Mouse (Mus musculus): ENCODE results near the gene Gm45902.

Gene Gm45902

DNA sequence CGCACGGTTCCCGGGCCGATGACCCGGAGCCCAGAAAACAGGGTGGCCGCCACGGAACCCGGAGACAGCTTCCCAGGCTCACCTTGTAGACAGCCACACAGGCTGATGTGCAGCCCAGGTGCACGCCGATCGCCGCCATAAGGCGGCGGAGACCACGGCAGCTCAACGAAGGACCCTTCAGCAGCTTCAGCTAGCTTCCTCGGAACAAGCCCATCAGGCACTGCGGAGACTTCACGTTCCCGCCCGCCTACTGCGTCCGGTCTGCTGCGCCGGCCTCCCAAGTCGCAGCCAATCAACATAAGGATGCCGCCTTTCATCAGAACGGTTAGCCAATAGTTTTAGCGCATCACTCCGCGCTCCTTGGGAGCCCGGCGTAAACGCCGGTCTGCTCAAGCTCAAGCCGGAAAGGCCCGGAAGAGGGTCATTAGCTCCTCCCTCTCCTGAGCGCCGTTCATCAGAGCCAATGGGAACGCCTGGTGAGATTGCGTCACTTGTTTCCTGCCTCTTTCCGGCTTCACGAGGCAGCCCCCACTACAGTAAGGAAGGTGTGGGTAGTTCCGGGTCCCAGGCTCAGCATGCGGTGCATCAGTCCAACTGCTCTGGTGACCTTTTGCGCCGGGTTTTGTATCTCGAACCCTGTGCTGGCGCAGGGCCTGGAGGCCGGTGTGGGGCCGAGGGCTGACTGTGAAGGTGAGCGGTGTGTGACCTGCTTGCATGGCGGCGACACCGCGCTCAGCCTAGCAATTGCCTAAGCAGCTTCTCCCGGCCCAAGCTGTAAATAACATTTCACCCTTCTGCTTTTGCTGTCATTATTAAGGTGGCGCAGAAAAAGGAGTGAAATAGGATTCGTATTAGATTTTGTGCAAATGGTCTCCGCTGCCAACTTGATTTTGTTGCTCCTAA is at the start of gene Gm45902, which contains the start of the genes Hspa14 and Cdnf:
Gene Gm45902 (minus strand): TSS at position 239 of the 903 bp plus-strand sequence.
Gene Hspa14 (minus strand): TSS at position 263 of the 903 bp plus-strand sequence.
Gene Cdnf (plus strand): TSS at position 479 of the 903 bp plus-strand sequence.
- peak; percentile 96 for DNase-seq (ENCODE audit: low read depth)

- peak; percentile 53 for DNase-seq (ENCODE audit: low read depth)
Observed at GRCm38 (mm10) chr2:3546588-3546987, 34.0 kb upstream of the Gm45902 start.

- DNase-seq (ENCODE audit: low read depth), result peak; percentile 12
Observed at GRCm38 (mm10) chr2:3546055-3546454, 33.5 kb upstream of the Gm45902 start.

DNA sequence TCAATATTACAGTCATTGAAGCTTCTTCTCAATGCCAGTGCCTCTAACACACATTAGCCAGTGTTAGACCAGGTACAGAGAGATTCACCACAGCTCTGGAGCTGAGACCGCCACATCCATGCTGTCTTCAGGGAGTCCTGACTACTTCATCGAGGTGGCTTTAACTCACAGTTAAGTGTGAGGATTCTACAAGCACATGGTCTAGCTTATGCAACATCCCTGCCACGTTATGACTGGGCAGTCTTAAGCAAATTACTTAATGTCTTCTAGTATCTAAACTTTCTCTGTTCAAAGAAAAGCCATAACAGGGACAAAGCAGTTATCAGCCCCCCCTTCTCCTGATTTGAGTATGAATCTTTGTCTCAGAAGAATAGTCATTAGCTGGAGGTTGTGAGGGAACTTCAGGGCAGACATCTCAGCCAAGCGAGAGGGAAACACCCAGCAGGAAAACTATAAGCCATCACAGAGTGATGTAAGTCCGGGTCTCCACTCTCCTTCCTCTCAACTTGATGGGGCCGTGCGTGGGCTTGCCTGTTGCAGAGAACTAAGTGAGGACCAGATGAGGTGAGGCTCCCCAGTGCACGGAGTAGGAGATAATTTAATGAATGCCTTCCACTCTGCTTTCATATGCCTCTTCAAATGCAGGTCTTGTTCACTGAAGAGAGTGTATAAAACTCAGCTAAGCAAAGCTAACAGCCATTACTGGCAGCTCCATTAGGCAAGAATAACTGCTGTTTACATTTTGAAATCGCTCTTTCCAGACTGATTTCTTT is 28.9 kb upstream of the Gm45902 start:
- DNase-seq (ENCODE audit: low read depth), result no peak

DNA sequence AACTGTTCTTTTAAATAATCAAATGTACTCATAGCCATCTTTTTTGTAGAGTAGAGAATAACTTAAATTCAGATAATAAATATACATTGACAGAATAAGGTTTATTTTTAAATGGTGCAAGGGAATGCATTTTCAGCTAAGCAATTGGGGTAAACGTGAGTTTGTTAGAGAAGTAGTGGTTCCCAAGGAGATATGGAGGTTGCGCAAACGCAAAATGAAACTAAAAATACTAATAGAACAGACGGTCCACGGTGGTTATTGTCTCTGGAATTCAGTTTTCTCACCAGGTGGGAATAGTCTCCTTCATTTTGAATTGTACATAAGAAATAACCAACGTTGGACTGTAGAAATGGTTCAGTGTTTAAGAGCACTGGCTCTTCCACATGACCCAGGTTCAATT is 13.7 kb upstream of the Gm45902 start:
- no peak for DNase-seq (ENCODE audit: low read depth)

DNA sequence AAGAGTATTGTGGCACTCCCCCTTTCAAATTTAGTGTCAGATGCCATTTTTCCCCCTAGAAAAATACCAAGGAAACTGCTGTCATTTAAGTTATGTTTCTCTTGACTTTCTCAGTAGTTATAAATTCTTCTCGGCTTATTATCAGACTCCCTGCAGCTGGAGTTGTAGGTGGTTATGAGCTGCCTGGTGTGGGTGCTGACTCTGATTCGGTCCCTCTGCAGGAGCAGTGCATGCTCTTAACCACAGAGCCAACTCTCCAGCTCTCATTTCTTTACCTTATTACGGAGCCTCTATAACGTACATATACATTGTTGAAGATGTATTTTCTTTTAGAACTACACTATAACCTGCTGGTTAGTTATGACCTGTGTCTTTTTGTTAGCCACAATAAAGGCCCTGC is 10.0 kb upstream of the Gm45902 start:
- no peak for DNase-seq (ENCODE audit: low read depth)

- peak; percentile 53 for DNase-seq (ENCODE audit: low read depth)
Observed at GRCm38 (mm10) chr2:3512076-3512475, 514 bp downstream of the Gm45902 start.

GRCm38 (mm10) chr2:3500886-3501285 is 11.7 kb downstream of the Gm45902 start:
- DNase-seq (ENCODE audit: low read depth), result no peak

DNA sequence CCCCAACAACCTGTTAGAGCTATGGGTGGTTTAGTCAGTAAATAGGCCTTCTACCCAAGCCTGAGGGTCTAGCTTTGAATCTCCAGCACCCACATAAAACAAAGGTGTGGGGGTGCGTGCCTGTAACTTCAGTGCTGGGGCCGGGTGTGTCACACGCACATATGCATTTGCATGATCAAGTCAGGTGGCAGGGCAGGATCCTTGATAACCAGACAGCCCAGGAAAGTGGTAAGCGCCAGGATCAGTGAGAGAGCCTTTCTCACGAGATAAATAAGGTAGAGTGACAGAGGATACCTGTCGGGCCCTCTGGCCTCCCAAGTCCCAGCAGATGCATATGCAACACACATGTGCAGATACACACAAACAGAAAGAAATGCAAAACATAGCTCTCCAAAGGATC is 13.0 kb downstream of the Gm45902 start:
- no peak for DNase-seq (ENCODE audit: low read depth)

GRCm38 (mm10) chr2:3493833-3494409 is 18.7 kb downstream of the Gm45902 start:
- DNase-seq (ENCODE audit: low read depth), result no peak

- no peak for DNase-seq (ENCODE audit: low read depth)
Observed at GRCm38 (mm10) chr2:3489816-3490215, 22.8 kb downstream of the Gm45902 start.

DNA sequence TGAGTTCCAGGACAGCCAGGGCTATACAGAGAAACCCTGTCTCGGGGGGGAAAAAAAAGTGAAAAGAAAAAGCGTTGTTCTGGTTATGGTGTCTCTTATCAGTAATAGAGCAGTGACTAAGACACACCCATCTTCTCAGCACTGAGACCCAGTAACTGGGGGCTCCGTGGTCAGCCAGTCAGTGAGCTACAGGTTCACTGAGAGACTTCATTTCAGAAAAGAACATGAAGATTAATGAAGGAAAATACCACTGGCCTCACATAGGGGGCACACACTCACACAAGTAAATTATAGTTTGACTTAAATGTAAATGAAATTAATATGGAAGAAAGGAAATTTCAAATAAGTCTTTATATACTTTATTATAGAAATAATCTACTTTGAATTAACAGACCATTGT is 32.4 kb downstream of the Gm45902 start:
- no peak for DNase-seq (ENCODE audit: low read depth)

DNA sequence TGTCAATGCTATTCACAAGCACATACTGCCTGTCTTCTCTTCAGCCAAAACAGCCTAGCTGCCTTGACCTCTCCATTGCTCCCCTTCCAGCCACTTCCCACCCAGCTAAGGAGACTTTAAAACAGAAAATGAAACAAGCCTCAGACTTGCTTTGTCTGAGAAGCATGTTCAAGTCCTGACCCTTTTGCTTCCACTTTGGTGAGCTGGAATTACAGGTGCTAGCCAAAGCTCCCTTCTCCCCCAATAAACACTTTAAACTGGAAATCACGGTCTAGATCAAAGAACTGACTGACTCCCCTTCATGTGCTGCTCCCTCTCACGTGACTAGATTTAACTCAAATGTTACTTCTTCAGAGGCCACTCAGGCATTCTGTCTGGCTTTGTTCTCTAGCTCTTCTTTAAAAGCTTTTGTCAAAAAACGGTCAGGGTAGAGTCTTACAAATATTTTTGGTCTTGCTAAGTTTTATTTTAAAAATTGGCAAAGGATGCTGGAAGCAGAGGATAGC is 36.8 kb downstream of the Gm45902 start:
- DNase-seq (ENCODE audit: low read depth), result no peak

DNA sequence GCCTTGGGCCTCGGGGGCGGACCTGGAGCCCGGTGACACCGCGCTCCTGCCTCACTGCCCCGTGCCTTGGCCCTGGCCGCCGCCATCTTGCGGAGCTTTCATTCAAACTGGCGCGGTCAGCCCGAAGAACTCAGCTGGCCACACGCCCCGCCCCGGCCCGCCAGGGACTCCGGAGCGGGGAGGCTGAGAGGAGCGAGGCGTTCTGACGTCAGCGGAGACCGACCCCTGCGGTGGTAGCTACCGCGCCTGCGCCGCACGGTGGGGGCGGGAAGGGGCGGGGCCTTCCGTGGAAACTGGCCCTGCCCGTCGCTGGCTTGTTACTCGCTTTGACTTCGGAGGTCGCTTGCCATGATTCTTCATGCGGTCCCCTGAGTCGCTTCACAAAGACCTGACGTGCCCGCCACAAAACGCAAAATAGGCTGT is 37.7 kb downstream of the Gm45902 start, which contains the start of gene Suv39h2:
Gene Suv39h2 (minus strand): TSS at position 171 of the 423 bp plus-strand sequence.
- peak; percentile 90 for DNase-seq (ENCODE audit: low read depth)

DNA sequence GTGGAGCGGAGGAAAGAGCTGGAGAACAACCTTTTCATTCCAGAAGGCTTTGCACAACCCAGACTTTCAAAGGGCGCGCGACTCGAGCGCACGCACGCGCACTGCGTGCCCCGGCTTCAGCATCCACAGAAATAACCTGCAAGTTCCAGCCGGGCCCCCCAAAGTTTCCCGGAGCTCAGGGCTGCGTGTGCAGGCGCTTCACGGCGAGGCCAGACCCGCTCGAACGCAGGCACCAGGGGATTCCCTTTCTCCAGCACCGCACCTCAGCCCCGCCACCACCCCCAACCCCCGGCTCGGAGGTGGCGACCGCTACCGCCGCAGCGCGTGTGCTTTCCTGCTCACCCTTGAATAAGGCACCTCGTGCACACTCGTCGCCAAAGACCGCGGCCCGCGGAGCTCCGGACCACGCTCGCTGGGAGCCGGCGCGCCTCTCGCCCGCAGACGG is 38.2 kb downstream of the Gm45902 start:
- DNase-seq (ENCODE audit: low read depth), result peak; percentile 58

GRCm38 (mm10) chr2:3473891-3474290 is 38.7 kb downstream of the Gm45902 start:
- peak; percentile 26 for DNase-seq (ENCODE audit: low read depth)

- no peak for DNase-seq (ENCODE audit: low read depth)
Observed at GRCm38 (mm10) chr2:3456590-3456989, 56.0 kb downstream of the Gm45902 start.

All from c-Kit-positive CD71-negative TER-119-negative erythroid progenitor cells, embryonic 14.5 days (primary cell).